In genomic region chr5:151222791-151223190, GRCm38 (mm10) we compare ENCODE assay signal across 25 mouse cellular contexts. TPM values are rescaled to one million over a fixed set of nuclear protein-coding genes. Genes with fewer than 3 reads are reported as not detected.
"Had no signal": no experiment of that assay in that cellular context is flagged by ENCODE, and none has a peak within 500 bp of the region (broad histone marks: within the 10 kb centered on the region; RNA-seq: fewer than 3 reads in every experiment).

No protein-coding gene starts in this region.

- H3K27me3 ChIP-seq: embryonic facial prominence, embryonic 12.5 days; embryonic facial prominence, embryonic 13.5 days; embryonic facial prominence, embryonic 15.5 days; forebrain, embryonic 12.5 days; forebrain, embryonic 13.5 days; forebrain, embryonic 15.5 days had no signal

- H3K27ac ChIP-seq: embryonic facial prominence, embryonic 10.5 days; embryonic facial prominence, embryonic 12.5 days; embryonic facial prominence, embryonic 13.5 days; embryonic facial prominence, embryonic 15.5 days; forebrain, embryonic 10.5 days; forebrain, embryonic 12.5 days; forebrain, embryonic 13.5 days; forebrain, embryonic 15.5 days; heart, adult 2 months had no signal

- H3K4me3 ChIP-seq: embryonic facial prominence, embryonic 10.5 days; embryonic facial prominence, embryonic 12.5 days; embryonic facial prominence, embryonic 13.5 days; embryonic facial prominence, embryonic 15.5 days; erythroblast, embryonic 14.5 days; forebrain, embryonic 10.5 days; forebrain, embryonic 12.5 days; forebrain, embryonic 13.5 days; forebrain, embryonic 15.5 days; gastrocnemius, adult 2 months; heart, adult 2 months had no signal

- DNase-seq: cerebellum, adult 2 months; cerebellum, adult 8-10 months; cerebellum, adult 9-10 months; cerebellum, adult 9-11 months; cerebellum, postnatal 10 days; cerebellum, postnatal 14 days; cerebellum, postnatal 25 days; cerebellum, postnatal 36 days; embryo, embryonic 11 days; forebrain, postnatal 0 days; gastrocnemius, postnatal 10 days; gastrocnemius, postnatal 14 days; gastrocnemius, postnatal 36 days; heart, adult 2 months had no signal

- H3K4me1 ChIP-seq: embryonic facial prominence, embryonic 12.5 days; forebrain, embryonic 12.5 days; forebrain, embryonic 15.5 days had no signal

- H3K36me3 ChIP-seq: embryonic facial prominence, embryonic 10.5 days; embryonic facial prominence, embryonic 12.5 days; embryonic facial prominence, embryonic 13.5 days; embryonic facial prominence, embryonic 15.5 days; forebrain, embryonic 10.5 days; forebrain, embryonic 12.5 days; forebrain, embryonic 15.5 days had no signal

- H3K9ac ChIP-seq: embryonic facial prominence, embryonic 12.5 days; embryonic facial prominence, embryonic 13.5 days; embryonic facial prominence, embryonic 15.5 days; forebrain, embryonic 12.5 days; forebrain, embryonic 13.5 days; forebrain, embryonic 15.5 days; forebrain, postnatal 0 days had no signal

RNA-seq across cellular contexts. Expression of gene Stard13, which starts 10.8 kb away (rescaled TPM):
- total RNA-seq: granulocyte monocyte progenitor cell, adult 5-6 weeks had no signal
